Mouse (Mus musculus): ENCODE measurements around the gene Cdh4.

The Cdh4 gene

GRCm38 (mm10) chr2:179688976-179689375, 246.7 kb downstream of the Cdh4 start:
- no peak for DNase-seq

- DNase-seq = no peak
Measured at GRCm38 (mm10) chr2:179689761-179690160, 247.5 kb downstream of the Cdh4 start.

GRCm38 (mm10) chr2:179690571-179690970, 248.3 kb downstream of the Cdh4 start:
- no peak for DNase-seq

- peak; percentile 73 for DNase-seq
Measured at GRCm38 (mm10) chr2:179694936-179695335, 252.7 kb downstream of the Cdh4 start.

GRCm38 (mm10) chr2:179697601-179698000, 255.4 kb downstream of the Cdh4 start:
- DNase-seq = no peak

GRCm38 (mm10) chr2:179698196-179698985, 256.2 kb downstream of the Cdh4 start:
- DNase-seq = peak; percentile 57

- no peak for DNase-seq
Measured at GRCm38 (mm10) chr2:179705043-179705442, 262.8 kb downstream of the Cdh4 start.

- no peak for DNase-seq
Measured at GRCm38 (mm10) chr2:179705461-179705860, 263.2 kb downstream of the Cdh4 start.

GRCm38 (mm10) chr2:179706616-179707015, 264.4 kb downstream of the Cdh4 start:
- no peak for DNase-seq

GRCm38 (mm10) chr2:179709111-179709510, 266.9 kb downstream of the Cdh4 start:
- no peak for DNase-seq

- no peak for DNase-seq
Measured at GRCm38 (mm10) chr2:179712690-179713089, 270.5 kb downstream of the Cdh4 start.

GRCm38 (mm10) chr2:179713326-179713725, 271.1 kb downstream of the Cdh4 start:
- no peak for DNase-seq

- DNase-seq = no peak
Measured at GRCm38 (mm10) chr2:179714145-179714544, 271.9 kb downstream of the Cdh4 start.

GRCm38 (mm10) chr2:179715375-179715774, 273.1 kb downstream of the Cdh4 start:
- no peak for DNase-seq

GRCm38 (mm10) chr2:179720366-179720765, 278.1 kb downstream of the Cdh4 start:
- DNase-seq = no peak

GRCm38 (mm10) chr2:179721534-179722516, 279.6 kb downstream of the Cdh4 start:
- peak; percentile 63 for DNase-seq

- DNase-seq = peak; percentile 60
Measured at GRCm38 (mm10) chr2:179722776-179723386, 280.6 kb downstream of the Cdh4 start.

- no peak for DNase-seq
Measured at GRCm38 (mm10) chr2:179723401-179723800, 281.2 kb downstream of the Cdh4 start.

GRCm38 (mm10) chr2:179729002-179729401, 286.8 kb downstream of the Cdh4 start:
- DNase-seq = peak; percentile 48

- DNase-seq = no peak
Measured at GRCm38 (mm10) chr2:179729802-179730201, 287.6 kb downstream of the Cdh4 start.

- DNase-seq = peak; percentile 77
Measured at GRCm38 (mm10) chr2:179733141-179733831, 291.1 kb downstream of the Cdh4 start.

GRCm38 (mm10) chr2:179742419-179742818, 300.2 kb downstream of the Cdh4 start:
- no peak for DNase-seq

GRCm38 (mm10) chr2:179742828-179743227, 300.6 kb downstream of the Cdh4 start:
- DNase-seq = no peak
